Mouse (Mus musculus) megakaryocyte-erythroid progenitor cell, adult 5-6 weeks (primary cell): ENCODE results near the gene Gm11564. TPM values are rescaled to one million over a fixed set of nuclear protein-coding genes. Genes with fewer than 3 reads are reported as not detected.

ENCODE experiments used
- total RNA-seq, 2 experiments: library from RNA; stranded (forward) in 1 of 2; stranded (reverse) in 1 of 2; fragments of 200-1000, 215-1000 nt in 1 of 2; fragments of >200 nt in 1 of 2; fragmentation: Nextera tagmentation in 1 of 2; gene quantifications; 2 replicates each; pipeline ENCODE4 v1.2.3; 2014 to 2017

Gm11564 gene
- total RNA-seq, 2 experiments from 2014 or later = not detected

Other genes with a start within 250 kb of the Gm11564 start
Only the 30 nearest of the 41 such genes appear.
- not detected in 2 replicates for gene Gm11562, start 195.2 kb downstream of the Gm11564 start, total RNA-seq (2014; fragmentation: Nextera tagmentation)
- not detected in 2 replicates for gene Gm11562, start 195.2 kb downstream of the Gm11564 start, total RNA-seq (2017)
- not detected in 2 replicates for gene Krtap4-1, start 187.4 kb downstream of the Gm11564 start, total RNA-seq (2014; fragmentation: Nextera tagmentation)
- gene Krtap4-1, start 187.4 kb downstream of the Gm11564 start, total RNA-seq (2017) = not detected in 2 replicates
- not detected in 2 replicates for gene Krtap4-2, start 180.6 kb downstream of the Gm11564 start, total RNA-seq (2014; fragmentation: Nextera tagmentation)
- not detected in 2 replicates for gene Krtap4-2, start 180.6 kb downstream of the Gm11564 start, total RNA-seq (2017)
- gene Krtap4-7, start 171.6 kb downstream of the Gm11564 start, total RNA-seq (2014; fragmentation: Nextera tagmentation) = not detected in 2 replicates
- gene Krtap4-7, start 171.6 kb downstream of the Gm11564 start, total RNA-seq (2017) = not detected in 2 replicates
- gene Gm11555, start 165.4 kb downstream of the Gm11564 start, total RNA-seq (2014; fragmentation: Nextera tagmentation) = not detected in 2 replicates
- gene Gm11555, start 165.4 kb downstream of the Gm11564 start, total RNA-seq (2017) = not detected in 2 replicates
- gene Gm11563, start 156.7 kb downstream of the Gm11564 start, total RNA-seq (2014; fragmentation: Nextera tagmentation) = not detected in 2 replicates
- not detected in 2 replicates for gene Gm11563, start 156.7 kb downstream of the Gm11564 start, total RNA-seq (2017)
- gene Krtap4-6, start 149.7 kb downstream of the Gm11564 start, total RNA-seq (2014; fragmentation: Nextera tagmentation) = not detected in 2 replicates
- gene Krtap4-6, start 149.7 kb downstream of the Gm11564 start, total RNA-seq (2017) = not detected in 2 replicates
- gene Gm14190, start 124.9 kb downstream of the Gm11564 start, total RNA-seq (2014; fragmentation: Nextera tagmentation) = not detected in 2 replicates
- gene Gm14190, start 124.9 kb downstream of the Gm11564 start, total RNA-seq (2017) = not detected in 2 replicates
- not detected in 2 replicates for gene Gm14180, start 81.4 kb downstream of the Gm11564 start, total RNA-seq (2014; fragmentation: Nextera tagmentation)
- not detected in 2 replicates for gene Gm14180, start 81.4 kb downstream of the Gm11564 start, total RNA-seq (2017)
- not detected in 2 replicates for gene Gm11595, start 42.8 kb downstream of the Gm11564 start, total RNA-seq (2014; fragmentation: Nextera tagmentation)
- gene Gm11595, start 42.8 kb downstream of the Gm11564 start, total RNA-seq (2017) = not detected in 2 replicates
- not detected in 2 replicates for gene Krtap4-8, start 35.0 kb downstream of the Gm11564 start, total RNA-seq (2014; fragmentation: Nextera tagmentation)
- not detected in 2 replicates for gene Krtap4-8, start 35.0 kb downstream of the Gm11564 start, total RNA-seq (2017)
- gene Krtap4-9, start 30.5 kb downstream of the Gm11564 start, total RNA-seq (2014; fragmentation: Nextera tagmentation) = not detected in 2 replicates
- not detected in 2 replicates for gene Krtap4-9, start 30.5 kb downstream of the Gm11564 start, total RNA-seq (2017)
- not detected in 2 replicates for gene Gm11596, start 22.2 kb downstream of the Gm11564 start, total RNA-seq (2014; fragmentation: Nextera tagmentation)
- gene Gm11596, start 22.2 kb downstream of the Gm11564 start, total RNA-seq (2017) = not detected in 2 replicates
- gene Gm11569, start 16.7 kb downstream of the Gm11564 start, total RNA-seq (2014; fragmentation: Nextera tagmentation) = not detected in 2 replicates
- not detected in 2 replicates for gene Gm11569, start 16.7 kb downstream of the Gm11564 start, total RNA-seq (2017)
- gene Gm11554, start 11.2 kb downstream of the Gm11564 start, total RNA-seq (2014; fragmentation: Nextera tagmentation) = not detected in 2 replicates
- gene Gm11554, start 11.2 kb downstream of the Gm11564 start, total RNA-seq (2017) = not detected in 2 replicates
- gene Krtap4-13, start 5.8 kb downstream of the Gm11564 start, total RNA-seq (2014; fragmentation: Nextera tagmentation) = not detected in 2 replicates
- gene Krtap4-13, start 5.8 kb downstream of the Gm11564 start, total RNA-seq (2017) = not detected in 2 replicates
- gene 2300003K06Rik, start 22.4 kb upstream of the Gm11564 start, total RNA-seq (2014; fragmentation: Nextera tagmentation) = not detected in 2 replicates
- gene 2300003K06Rik, start 22.4 kb upstream of the Gm11564 start, total RNA-seq (2017) = not detected in 2 replicates
- gene Krtap4-16, start 35.9 kb upstream of the Gm11564 start, total RNA-seq (2014; fragmentation: Nextera tagmentation) = not detected in 2 replicates
- gene Krtap4-16, start 35.9 kb upstream of the Gm11564 start, total RNA-seq (2017) = not detected in 2 replicates
- gene Gm11568, start 42.3 kb upstream of the Gm11564 start, total RNA-seq (2014; fragmentation: Nextera tagmentation) = not detected in 2 replicates
- not detected in 2 replicates for gene Gm11568, start 42.3 kb upstream of the Gm11564 start, total RNA-seq (2017)
- not detected in 2 replicates for gene Gm11559, start 48.8 kb upstream of the Gm11564 start, total RNA-seq (2014; fragmentation: Nextera tagmentation)
- not detected in 2 replicates for gene Gm11559, start 48.8 kb upstream of the Gm11564 start, total RNA-seq (2017)
- gene Krtap9-1, start 57.7 kb upstream of the Gm11564 start, total RNA-seq (2014; fragmentation: Nextera tagmentation) = not detected in 2 replicates
- not detected in 2 replicates for gene Krtap9-1, start 57.7 kb upstream of the Gm11564 start, total RNA-seq (2017)
- not detected in 2 replicates for gene Gm11567, start 63.5 kb upstream of the Gm11564 start, total RNA-seq (2014; fragmentation: Nextera tagmentation)
- gene Gm11567, start 63.5 kb upstream of the Gm11564 start, total RNA-seq (2017) = not detected in 2 replicates
- not detected in 2 replicates for gene Krtap31-1, start 92.3 kb upstream of the Gm11564 start, total RNA-seq (2014; fragmentation: Nextera tagmentation)
- gene Krtap31-1, start 92.3 kb upstream of the Gm11564 start, total RNA-seq (2017) = not detected in 2 replicates
- not detected in 2 replicates for gene Gm11565, start 99.1 kb upstream of the Gm11564 start, total RNA-seq (2014; fragmentation: Nextera tagmentation)
- gene Gm11565, start 99.1 kb upstream of the Gm11564 start, total RNA-seq (2017) = not detected in 2 replicates
- not detected in 2 replicates for gene Krtap31-2, start 120.6 kb upstream of the Gm11564 start, total RNA-seq (2014; fragmentation: Nextera tagmentation)
- gene Krtap31-2, start 120.6 kb upstream of the Gm11564 start, total RNA-seq (2017) = not detected in 2 replicates
- not detected in 2 replicates for gene Krtap9-5, start 132.8 kb upstream of the Gm11564 start, total RNA-seq (2014; fragmentation: Nextera tagmentation)
- not detected in 2 replicates for gene Krtap9-5, start 132.8 kb upstream of the Gm11564 start, total RNA-seq (2017)
- not detected in 2 replicates for gene Krtap29-1, start 163.4 kb upstream of the Gm11564 start, total RNA-seq (2014; fragmentation: Nextera tagmentation)
- not detected in 2 replicates for gene Krtap29-1, start 163.4 kb upstream of the Gm11564 start, total RNA-seq (2017)
- not detected in 2 replicates for gene Krtap16-1, start 170.9 kb upstream of the Gm11564 start, total RNA-seq (2014; fragmentation: Nextera tagmentation)
- not detected in 2 replicates for gene Krtap16-1, start 170.9 kb upstream of the Gm11564 start, total RNA-seq (2017)
- gene Krtap17-1, start 178.3 kb upstream of the Gm11564 start, total RNA-seq (2014; fragmentation: Nextera tagmentation) = not detected in 2 replicates
- gene Krtap17-1, start 178.3 kb upstream of the Gm11564 start, total RNA-seq (2017) = not detected in 2 replicates
- not detected in 2 replicates for gene Krt33a, start 200.5 kb upstream of the Gm11564 start, total RNA-seq (2014; fragmentation: Nextera tagmentation)
- gene Krt33a, start 200.5 kb upstream of the Gm11564 start, total RNA-seq (2017) = not detected in 2 replicates